Mouse (Mus musculus): ENCODE measurements around the gene Olfr725.

The Olfr725 gene

DNA sequence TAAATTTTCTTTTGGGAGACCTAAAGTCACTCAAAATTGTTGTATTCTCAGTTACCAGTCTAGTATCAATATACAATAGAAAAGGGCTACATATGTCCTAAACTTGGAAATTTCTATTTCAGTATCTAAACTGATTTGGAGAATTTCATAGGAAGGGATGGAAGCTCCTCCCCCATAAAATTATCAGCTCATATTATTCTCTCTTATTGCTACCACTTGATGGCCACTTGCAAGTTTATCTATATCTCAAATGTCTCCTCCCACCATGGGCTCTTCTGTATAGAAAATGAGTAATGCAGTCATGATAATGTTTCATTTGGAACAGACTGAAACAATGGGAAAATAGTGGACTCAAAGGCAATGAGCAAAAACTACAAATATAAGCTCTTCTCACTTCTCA lies at the start of gene Olfr725:
TSS of gene Olfr725 (minus strand) at position 101 of the 400 bp plus-strand sequence.
- in situ Hi-C loops (cut with MboI, MseI), result no loop called here

DNA sequence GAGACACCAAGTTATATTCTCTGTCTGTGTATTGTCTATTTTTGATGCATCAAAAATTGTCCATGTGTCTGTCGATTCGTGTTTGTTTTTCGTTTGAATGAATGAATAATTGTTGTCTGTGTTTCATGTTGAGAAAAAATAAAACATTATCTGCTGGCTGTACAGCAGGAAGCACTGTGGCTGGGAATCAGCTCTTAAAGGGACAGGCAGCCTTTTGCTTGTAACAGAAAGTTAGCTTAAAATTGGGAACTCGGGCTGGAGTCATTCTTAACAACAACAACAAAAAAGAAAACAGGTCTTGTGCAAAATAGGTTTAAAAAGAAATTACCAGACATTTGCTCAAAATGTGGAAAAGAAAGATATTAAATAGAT lies 22.5 kb upstream of the Olfr725 start:
- in situ Hi-C loops (cut with MboI, MseI), result loop anchor here (25.0 kb wide), 1 partner anchor 650 kb away; the partner anchor contains the start of gene Olfr748

DNA sequence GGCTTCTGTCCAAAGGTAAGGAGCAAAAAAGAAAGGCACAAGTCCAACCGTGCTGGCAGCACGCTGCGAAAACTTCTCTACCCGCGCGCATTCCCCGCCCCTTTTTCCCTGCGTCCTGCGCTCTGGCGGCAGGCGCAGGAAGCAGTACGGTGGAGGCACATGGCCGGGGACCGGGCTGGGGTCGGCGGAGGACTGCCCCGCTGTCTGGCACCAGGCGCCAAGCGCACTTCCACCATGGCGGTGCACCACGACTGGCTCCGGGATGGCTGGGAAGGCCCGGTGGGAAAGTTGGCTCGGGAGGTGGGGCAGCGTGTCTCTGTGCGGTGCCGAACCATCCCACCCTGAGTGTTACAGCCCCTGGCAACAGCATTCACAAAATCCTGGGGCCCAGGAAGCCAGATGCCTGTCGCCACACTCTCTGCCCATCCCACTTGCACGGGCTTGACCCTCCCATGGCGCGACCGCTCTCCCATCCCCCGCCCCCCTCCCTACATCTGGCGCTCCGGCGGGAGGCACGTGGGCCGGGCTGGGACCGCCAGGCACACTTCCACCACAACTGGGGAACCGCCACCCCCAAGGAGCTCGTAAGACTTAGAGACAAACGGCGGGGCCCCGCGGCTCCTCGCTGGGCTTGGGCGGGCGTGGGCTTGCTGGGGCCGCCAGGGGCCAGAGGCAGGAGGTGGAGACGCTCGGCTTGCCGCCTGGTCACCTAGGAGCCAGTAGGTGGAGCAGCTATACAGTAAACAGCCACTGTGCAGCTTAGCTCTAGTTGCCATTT lies 22.0 kb upstream of the Olfr725 start:
- in situ Hi-C loops (cut with MboI, MseI), result loop anchor here (25.0 kb wide), 1 partner anchor 650 kb away; the partner anchor contains the start of gene Olfr748

DNA sequence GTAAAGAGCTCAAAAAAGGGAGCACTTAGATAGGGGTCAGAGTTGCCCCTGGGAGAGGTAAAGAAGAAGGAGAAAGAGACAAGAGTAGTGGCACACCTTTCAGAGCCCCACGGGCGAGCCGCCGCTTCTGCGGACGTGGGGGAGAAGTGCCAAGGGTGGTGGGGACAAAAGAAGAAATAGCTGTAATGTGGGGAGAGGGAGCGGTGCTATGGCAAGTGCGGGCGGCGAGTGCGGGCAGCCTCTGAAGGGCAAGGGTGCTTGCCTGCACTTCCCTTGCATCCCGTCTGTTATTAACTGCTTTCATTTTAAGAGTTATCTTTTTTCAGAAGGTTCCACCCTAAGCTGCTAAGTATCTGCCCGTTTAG lies 21.4 kb upstream of the Olfr725 start:
- in situ Hi-C loops (cut with MboI, MseI), result loop anchor here (25.0 kb wide), 1 partner anchor 651 kb away; the partner anchor contains the start of gene Olfr748

DNA sequence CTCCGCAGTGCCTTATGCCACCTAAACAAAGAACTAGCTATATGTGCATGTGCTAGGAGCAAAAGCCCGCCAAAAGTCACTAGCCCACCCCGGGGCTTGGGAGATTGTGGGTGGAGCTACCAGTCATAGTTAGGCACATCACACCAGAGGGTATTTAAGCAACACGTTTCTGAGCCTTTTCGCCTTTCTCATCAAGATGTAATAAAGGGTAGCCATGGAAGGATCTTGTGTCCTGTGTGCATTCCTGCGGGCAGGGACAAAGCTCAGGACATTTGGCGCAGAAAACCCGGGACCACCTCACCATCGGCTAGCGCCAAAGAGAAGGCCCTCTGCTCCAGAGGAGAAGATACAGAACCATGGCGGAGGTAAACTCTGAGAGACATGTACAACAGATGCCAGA lies 21.0 kb upstream of the Olfr725 start:
- in situ Hi-C loops (cut with MboI, MseI), result loop anchor here (25.0 kb wide), 1 partner anchor 651 kb away; the partner anchor contains the start of gene Olfr748

DNA sequence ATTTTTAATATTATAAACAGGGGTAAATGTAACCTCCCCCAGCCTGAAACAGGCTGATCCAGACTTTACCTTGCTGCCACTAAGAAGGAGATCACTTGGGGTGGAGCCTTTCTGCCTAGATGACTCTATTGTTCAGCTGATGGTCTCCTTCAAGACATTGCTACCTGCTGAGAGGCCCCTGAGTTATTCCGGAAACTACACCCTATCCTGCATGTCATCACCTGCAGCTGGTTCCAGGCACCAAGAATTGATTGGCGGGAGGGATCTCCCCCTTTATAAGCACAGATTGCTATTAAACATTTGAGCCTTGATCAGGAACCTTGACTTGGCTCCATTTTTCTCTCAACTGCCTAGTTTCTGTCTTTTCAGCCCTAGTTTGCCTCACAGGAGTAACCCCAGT lies 8.1 kb downstream of the Olfr725 start:
- in situ Hi-C loops (cut with MboI, MseI), result no loop called here

DNA sequence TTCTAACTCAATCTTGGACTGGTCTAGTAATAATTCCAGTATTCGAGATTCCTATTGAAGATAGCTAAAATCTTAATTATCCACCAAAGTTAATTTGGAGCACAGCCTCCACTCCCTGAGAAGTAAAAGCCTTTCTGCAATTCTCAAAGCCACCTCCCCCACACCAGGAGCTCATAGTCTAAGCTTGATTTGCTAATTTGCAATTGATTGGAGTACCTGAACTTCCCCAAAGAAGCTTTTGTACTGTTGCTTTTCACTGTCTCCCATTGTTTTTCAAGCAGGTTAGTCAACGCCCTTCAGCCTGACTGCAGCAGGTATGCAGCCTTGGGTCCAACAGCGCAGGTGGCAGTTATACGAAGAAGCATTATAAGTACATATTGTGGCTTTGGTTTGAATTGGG lies 8.8 kb downstream of the Olfr725 start:
- in situ Hi-C loops (cut with MboI, MseI), result no loop called here

DNA sequence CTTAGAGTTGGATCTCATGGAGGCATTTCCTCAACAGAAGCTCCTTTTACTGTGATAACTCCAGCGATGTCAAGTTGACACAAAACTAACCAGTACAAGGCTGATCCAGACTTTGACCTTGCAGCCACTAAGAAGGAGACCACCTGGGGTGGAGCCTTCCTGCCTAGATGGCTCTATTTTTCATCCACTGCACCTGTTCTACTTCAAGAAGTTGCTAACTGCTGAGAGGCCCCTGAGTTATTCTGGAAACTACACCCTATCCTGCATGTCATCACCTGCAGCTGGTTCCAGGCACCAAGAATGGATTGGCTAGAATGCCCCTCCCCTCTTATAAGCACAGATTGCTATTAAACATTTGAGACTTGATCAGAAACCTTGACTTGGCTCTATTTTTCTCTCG lies 13.8 kb downstream of the Olfr725 start:
- in situ Hi-C loops (cut with MboI, MseI), result no loop called here

All from T-helper 2 cell (primary cell).